Mouse (Mus musculus) lung, embryonic 14.5 days (tissue): Measurements from ENCODE around the gene Rasgrp1. TPM values are rescaled to one million over a fixed set of nuclear protein-coding genes. Genes with fewer than 3 reads are reported as not detected.

Experiments used
- ATAC-seq: fragments of 200-750 bp; cut with Nextera tagmentation; 2 replicates; pipeline ENCODE4 v1.8.0; 2017; ENCODE audit warnings: mild to moderate bottlenecking, moderate TSS enrichment, moderate library complexity; ENCODE audit not compliant: insufficient read depth
- DNase-seq: peaks from one replicate; pipeline ENCODE4 v3.0.0-alpha.2; 2015
- H3K27ac ChIP-seq: fragments of 300-500 bp; sonication (generic); 2 replicates; pipeline ENCODE4 v1.5.1; 2014; ENCODE audit warnings: low read depth, mild to moderate bottlenecking, moderate library complexity
- H3K27me3 ChIP-seq: fragments of 300-500 bp; sonication (generic); 2 replicates; pipeline ENCODE4 v1.6.1; 2014; ENCODE audit warnings: low read length, control low read depth; ENCODE audit not compliant: insufficient read depth
- H3K36me3 ChIP-seq: fragments of 300-500 bp; sonication (generic); 2 replicates; pipeline ENCODE4 v1.6.1; 2014; ENCODE audit warnings: control low read depth; ENCODE audit not compliant: insufficient read depth
- H3K4me1 ChIP-seq: fragments of 300-500 bp; sonication (generic); 2 replicates; pipeline ENCODE4 v1.6.1; 2014; ENCODE audit warnings: antibody characterized with exemption, control low read depth; ENCODE audit not compliant: insufficient read depth
- H3K4me2 ChIP-seq: fragments of 300-500 bp; sonication (generic); 2 replicates; pipeline ENCODE4 v1.6.1; 2014; ENCODE audit warnings: mild to moderate bottlenecking
- H3K4me3 ChIP-seq: fragments of 300-500 bp; sonication (generic); 2 replicates; pipeline ENCODE4 v1.5.1; 2014; ENCODE audit warnings: low read depth, low read length
- H3K9ac ChIP-seq: fragments of 300-500 bp; sonication (generic); 2 replicates; pipeline ENCODE4 v1.6.1; 2014
- H3K9me3 ChIP-seq: fragments of 300-500 bp; sonication (generic); 2 replicates; pipeline ENCODE4 v1.6.1; 2016; ENCODE audit warnings: low read depth, low read length, control low read depth
- CTCF ChIP-seq: IDR thresholded peaks from 2 replicates; pipeline ENCODE4 v1.5.1; 2016; ENCODE audit warnings: antibody characterized with exemption, low read depth
- WGBS: fragments of 180-500 bp; shearing (Covaris S2); extraction: QIAGEN DNeasy Blood & Tissue Kit; methylation state at CpG from one replicate; pipeline ENCODE4 v1.1.7; 2014; 5-methylcytosine and 5-hydroxymethylcytosine counted together
- polyA plus RNA-seq: library from polyadenylated mRNA; unstranded; fragments of >200 nt; fragmentation: Nextera tagmentation; extraction: Ambion mirVana; gene quantifications from 2 replicates; pipeline ENCODE4 v1.2.1, GENCODE M21; 2014

Gene Rasgrp1
- polyA plus RNA-seq, 1 experiment from 2014 or later, result 1.5 TPM

GRCm38 (mm10) chr2:117312030-117312429 is 30.8 kb downstream of the Rasgrp1 start:
- H3K27me3 ChIP-seq, result no peaks in the 10 kb centered on the region
- no peak for TF ChIP-seq CTCF
- H3K4me1 ChIP-seq, result no peaks in the 10 kb centered on the region
- 44% methylated on average over 2 of the region's 2 CpGs for WGBS
- H3K4me2 ChIP-seq, result no peak overlapping the region
- no peaks in the 10 kb centered on the region for H3K9me3 ChIP-seq
- H3K27ac ChIP-seq, result no peak overlapping the region
- DNase-seq (no peak), ATAC-seq (no peak)
- H3K9ac ChIP-seq, result no peak overlapping the region
- no peak overlapping the region for H3K4me3 ChIP-seq
- H3K36me3 ChIP-seq, result no peaks in the 10 kb centered on the region

GRCm38 (mm10) chr2:117311349-117311748 is 31.5 kb downstream of the Rasgrp1 start:
- Histone ChIP-seq H3K9ac (no peak overlapping the region), H3K4me3 (no peak overlapping the region), H3K36me3 (no peaks in the 10 kb centered on the region), H3K4me2 (no peak overlapping the region), H3K27ac (no peak overlapping the region), H3K4me1 (no peaks in the 10 kb centered on the region), H3K27me3 (no peaks in the 10 kb centered on the region), H3K9me3 (no peaks in the 10 kb centered on the region)
- DNase-seq (no peak), ATAC-seq (no peak)
- 63% methylated on average over 1 of the region's 1 CpGs for WGBS
- no peak for TF ChIP-seq CTCF

GRCm38 (mm10) chr2:117309046-117309445 is 33.8 kb downstream of the Rasgrp1 start:
- DNase-seq, result no peak
- Histone ChIP-seq H3K36me3 (no peaks in the 10 kb centered on the region), H3K9me3 (no peaks in the 10 kb centered on the region), H3K9ac (no peak overlapping the region), H3K27ac (no peak overlapping the region), H3K4me3 (no peak overlapping the region), H3K27me3 (no peaks in the 10 kb centered on the region), H3K4me2 (no peak overlapping the region), H3K4me1 (no peaks in the 10 kb centered on the region)
- 73% methylated on average over 2 of the region's 2 CpGs for WGBS
- ATAC-seq, result no peak
- TF ChIP-seq CTCF, result no peak

- no peak for TF ChIP-seq CTCF
- H3K27ac ChIP-seq, result no peak overlapping the region
- no peaks in the 10 kb centered on the region for H3K4me1 ChIP-seq
- no peaks in the 10 kb centered on the region for H3K9me3 ChIP-seq
- no peaks in the 10 kb centered on the region for H3K36me3 ChIP-seq
- DNase-seq (no peak), ATAC-seq (no peak)
- WGBS, result 75% methylated on average over 3 of the region's 3 CpGs
- no peaks in the 10 kb centered on the region for H3K27me3 ChIP-seq
- H3K4me2 ChIP-seq, result no peak overlapping the region
- H3K9ac ChIP-seq, result no peak overlapping the region
- H3K4me3 ChIP-seq, result no peak overlapping the region
These were observed 34.8 kb downstream of the Rasgrp1 start for GRCm38 (mm10) chr2:117307959-117308358.

GRCm38 (mm10) chr2:117304941-117305340 is 37.9 kb downstream of the Rasgrp1 start:
- ATAC-seq, result no peak
- Histone ChIP-seq H3K4me1 (no peaks in the 10 kb centered on the region), H3K27ac (no peak overlapping the region), H3K9me3 (no peaks in the 10 kb centered on the region), H3K4me2 (no peak overlapping the region), H3K4me3 (no peak overlapping the region), H3K36me3 (no peaks in the 10 kb centered on the region), H3K9ac (no peak overlapping the region), H3K27me3 (no peaks in the 10 kb centered on the region)
- 82% methylated on average over 5 of the region's 5 CpGs for WGBS
- TF ChIP-seq CTCF, result no peak
- no peak for DNase-seq

GRCm38 (mm10) chr2:117303391-117304350 is 39.1 kb downstream of the Rasgrp1 start:
- H3K4me3 ChIP-seq, result no peak overlapping the region
- no peak for TF ChIP-seq CTCF
- H3K4me2 ChIP-seq, result no peak overlapping the region
- no peaks in the 10 kb centered on the region for H3K27me3 ChIP-seq
- no peak overlapping the region for H3K9ac ChIP-seq
- 88% methylated on average over 12 of the region's 12 CpGs for WGBS
- H3K27ac ChIP-seq, result no peak overlapping the region
- ATAC-seq, result no peak
- H3K9me3 ChIP-seq, result no peaks in the 10 kb centered on the region
- no peaks in the 10 kb centered on the region for H3K4me1 ChIP-seq
- no peaks in the 10 kb centered on the region for H3K36me3 ChIP-seq
- DNase-seq, result no peak

- H3K4me1 ChIP-seq, result no peaks in the 10 kb centered on the region
- H3K4me2 ChIP-seq, result no peak overlapping the region
- no peaks in the 10 kb centered on the region for H3K27me3 ChIP-seq
- DNase-seq (no peak), ATAC-seq (no peak)
- H3K27ac ChIP-seq, result no peak overlapping the region
- H3K9ac ChIP-seq, result no peak overlapping the region
- WGBS, result 80% methylated on average over 16 of the region's 16 CpGs
- TF ChIP-seq CTCF, result no peak
- H3K9me3 ChIP-seq, result no peaks in the 10 kb centered on the region
- no peaks in the 10 kb centered on the region for H3K36me3 ChIP-seq
- H3K4me3 ChIP-seq, result no peak overlapping the region
These were observed 43.0 kb downstream of the Rasgrp1 start for GRCm38 (mm10) chr2:117299596-117300448.
